Mouse (Mus musculus): ENCODE measurements around the gene Spn. TPM values are rescaled to one million over a fixed set of nuclear protein-coding genes. Genes with fewer than 3 reads are reported as not detected.

Spn gene
- polyA plus RNA-seq, 1 experiment from 2014 or later = 0.39 TPM

- Histone ChIP-seq H3K27ac (ENCODE audit: low read depth) (no peak overlapping the region), H3K4me3 (ENCODE audit: low read depth, low read length) (no peak overlapping the region), H3K4me2 (ENCODE audit: low read length) (no peak overlapping the region), H3K27me3 (replicated peaks; ENCODE audit: control insufficient read depth, insufficient read depth, low read length) (no peaks in the 10 kb centered on the region), H3K36me3 (ENCODE audit: control insufficient read depth, insufficient read depth, low read length) (no peaks in the 10 kb centered on the region), H3K9me3 (ENCODE audit: control insufficient read depth, low read length) (no peaks in the 10 kb centered on the region), H3K9ac (ENCODE audit: low read length) (no peak overlapping the region), H3K4me1 (replicated peaks; ENCODE audit: control insufficient read depth, insufficient read depth, low read length) (no peaks in the 10 kb centered on the region)
- DNase-seq (ENCODE audit: low spot score) = no peak
- no peak for ATAC-seq (replicated peaks; ENCODE audit: low FRiP score, low TSS enrichment, low read depth)
- 85% methylated on average over 8 of the region's 8 CpGs for WGBS
These were observed 55.4 kb downstream of the Spn start for GRCm38 (mm10) chr7:127082271-127082670.

Other genes with a start within 250 kb of the Spn start
- gene Tmem219, start 214.9 kb downstream of the Spn start, polyA plus RNA-seq (2014; fragmentation: Nextera tagmentation; extraction: Ambion mirVana) = 29.5 and 31.7 TPM in 2 replicates
- 13.1 TPM in 2 replicates for gene Kctd13, start 208.9 kb downstream of the Spn start, polyA plus RNA-seq (2014; fragmentation: Nextera tagmentation; extraction: Ambion mirVana)
- 0.39 and 0.65 TPM in 2 replicates for gene Asphd1, start 188.2 kb downstream of the Spn start, polyA plus RNA-seq (2014; fragmentation: Nextera tagmentation; extraction: Ambion mirVana)
- gene Sez6l2, start 187.3 kb downstream of the Spn start, polyA plus RNA-seq (2014; fragmentation: Nextera tagmentation; extraction: Ambion mirVana) = 3.2 and 3.8 TPM in 2 replicates
- 105 and 109 TPM in 2 replicates for gene Cdipt, start 161.9 kb downstream of the Spn start, polyA plus RNA-seq (2014; fragmentation: Nextera tagmentation; extraction: Ambion mirVana)
- gene Cdiptos, start 161.7 kb downstream of the Spn start, polyA plus RNA-seq (2014; fragmentation: Nextera tagmentation; extraction: Ambion mirVana) = 2.2 and 2.5 TPM in 2 replicates
- 27.4 and 29.6 TPM in 2 replicates for gene Mvp, start 123.2 kb downstream of the Spn start, polyA plus RNA-seq (2014; fragmentation: Nextera tagmentation; extraction: Ambion mirVana)
- 0.45 and 0.86 TPM in 2 replicates for gene Pagr1b, start 121.3 kb downstream of the Spn start, polyA plus RNA-seq (2014; fragmentation: Nextera tagmentation; extraction: Ambion mirVana)
- 43.9 and 47.7 TPM in 2 replicates for gene Pagr1a, start 120.5 kb downstream of the Spn start, polyA plus RNA-seq (2014; fragmentation: Nextera tagmentation; extraction: Ambion mirVana)
- gene Gm42742, start 116.7 kb downstream of the Spn start, polyA plus RNA-seq (2014; fragmentation: Nextera tagmentation; extraction: Ambion mirVana) = 41.8 and 46.3 TPM in 2 replicates
- gene Prrt2, start 116.6 kb downstream of the Spn start, polyA plus RNA-seq (2014; fragmentation: Nextera tagmentation; extraction: Ambion mirVana) = 9.2 and 9.5 TPM in 2 replicates
- gene Maz, start 110.8 kb downstream of the Spn start, polyA plus RNA-seq (2014; fragmentation: Nextera tagmentation; extraction: Ambion mirVana) = 55.1 and 61.9 TPM in 2 replicates
- gene Kif22, start 95.4 kb downstream of the Spn start, polyA plus RNA-seq (2014; fragmentation: Nextera tagmentation; extraction: Ambion mirVana) = 115 and 129 TPM in 2 replicates
- 0.30 TPM in 1 of 2 replicates, not detected in the other for gene Zg16, start 50.5 kb downstream of the Spn start, polyA plus RNA-seq (2014; fragmentation: Nextera tagmentation; extraction: Ambion mirVana)
- gene AI467606, start 46.5 kb downstream of the Spn start, polyA plus RNA-seq (2014; fragmentation: Nextera tagmentation; extraction: Ambion mirVana) = 2.6 and 3.9 TPM in 2 replicates
- 2.9 TPM in 2 replicates for gene Qprt, start 15.6 kb downstream of the Spn start, polyA plus RNA-seq (2014; fragmentation: Nextera tagmentation; extraction: Ambion mirVana)
- 44.4 and 46.9 TPM in 2 replicates for gene Cd2bp2, start 58.2 kb upstream of the Spn start, polyA plus RNA-seq (2014; fragmentation: Nextera tagmentation; extraction: Ambion mirVana)
- 21.3 and 21.4 TPM in 2 replicates for gene Tbc1d10b, start 70.6 kb upstream of the Spn start, polyA plus RNA-seq (2014; fragmentation: Nextera tagmentation; extraction: Ambion mirVana)
- 10.8 and 12.9 TPM in 2 replicates for gene Mylpf, start 71.1 kb upstream of the Spn start, polyA plus RNA-seq (2014; fragmentation: Nextera tagmentation; extraction: Ambion mirVana)
- 16.8 and 18.5 TPM in 2 replicates for gene Zfp553, start 95.2 kb upstream of the Spn start, polyA plus RNA-seq (2014; fragmentation: Nextera tagmentation; extraction: Ambion mirVana)
- 12.9 and 14.4 TPM in 2 replicates for gene Sept1, start 95.3 kb upstream of the Spn start, polyA plus RNA-seq (2014; fragmentation: Nextera tagmentation; extraction: Ambion mirVana)
- 47.6 and 52.2 TPM in 2 replicates for gene Zfp771, start 106.5 kb upstream of the Spn start, polyA plus RNA-seq (2014; fragmentation: Nextera tagmentation; extraction: Ambion mirVana)
- 280 and 305 TPM in 2 replicates for gene Dctpp1, start 122.9 kb upstream of the Spn start, polyA plus RNA-seq (2014; fragmentation: Nextera tagmentation; extraction: Ambion mirVana)
- gene Sephs2, start 136.2 kb upstream of the Spn start, polyA plus RNA-seq (2014; fragmentation: Nextera tagmentation; extraction: Ambion mirVana) = 153 and 183 TPM in 2 replicates
- gene Itgal, start 158.4 kb upstream of the Spn start, polyA plus RNA-seq (2014; fragmentation: Nextera tagmentation; extraction: Ambion mirVana) = 1.6 and 2.1 TPM in 2 replicates
- gene Zfp768, start 207.8 kb upstream of the Spn start, polyA plus RNA-seq (2014; fragmentation: Nextera tagmentation; extraction: Ambion mirVana) = 4.2 and 4.5 TPM in 2 replicates
- 9.8 and 11.3 TPM in 2 replicates for gene Zfp747, start 238.2 kb upstream of the Spn start, polyA plus RNA-seq (2014; fragmentation: Nextera tagmentation; extraction: Ambion mirVana)
- 6.2 and 7.4 TPM in 2 replicates for gene 9130019O22Rik, start 249.3 kb upstream of the Spn start, polyA plus RNA-seq (2014; fragmentation: Nextera tagmentation; extraction: Ambion mirVana)

Measured in intestine, embryonic 14.5 days (tissue).